Mouse (Mus musculus) testis, adult 2 months (tissue): ENCODE results near the gene Nudt17. TPM values are rescaled to one million over a fixed set of nuclear protein-coding genes. Genes with fewer than 3 reads are reported as not detected.

Experiments used
- H3K27ac ChIP-seq: fragments of 200-500 bp; 2 replicates; pipeline ENCODE4 v1.5.1; 2012; ENCODE audit warnings: low read depth, low read length; ENCODE audit not compliant: control insufficient read depth, insufficient read depth
- H3K27me3 ChIP-seq: fragments of 200-500 bp; 2 replicates; pipeline ENCODE4 v1.6.1; 2012; ENCODE audit warnings: mild to moderate bottlenecking, low read length, moderate library complexity; ENCODE audit not compliant: control insufficient read depth, insufficient read depth
- H3K36me3 ChIP-seq: fragments of 200-500 bp; 2 replicates; pipeline ENCODE4 v1.6.1; 2012; ENCODE audit warnings: mild to moderate bottlenecking, low read length; ENCODE audit not compliant: control insufficient read depth, insufficient read depth
- H3K4me1 ChIP-seq: fragments of 200-500 bp; 2 replicates; pipeline ENCODE4 v1.6.1; 2012; ENCODE audit warnings: low read length; ENCODE audit not compliant: control insufficient read depth, insufficient read depth
- H3K4me3 ChIP-seq: fragments of 200-500 bp; 2 replicates; pipeline ENCODE4 v1.5.1; 2012; ENCODE audit warnings: low read depth, mild to moderate bottlenecking, low read length, moderate library complexity, mixed read lengths; ENCODE audit not compliant: control insufficient read depth
- CTCF ChIP-seq: fragments of 200-500 bp; IDR thresholded peaks from 2 replicates; pipeline ENCODE4 v1.5.1; 2012; ENCODE audit warnings: low read depth, mild to moderate bottlenecking, inconsistent platforms, low read length, moderate library complexity; ENCODE audit not compliant: control insufficient read depth, insufficient read depth, insufficient replicate concordance
- POLR2A ChIP-seq: fragments of 200-500 bp; IDR thresholded peaks from 2 replicates; pipeline ENCODE4 v1.6.1; 2012; ENCODE audit warnings: low read depth, mild to moderate bottlenecking, inconsistent platforms, low read length, moderate library complexity; ENCODE audit not compliant: control insufficient read depth
- polyA plus RNA-seq: library from polyadenylated mRNA; depleted of rRNA; stranded (reverse); fragments of >200 nt; gene quantifications from 2 replicates; pipeline ENCODE4 v1.2.3, GENCODE M21; 2012

Gene Nudt17
- polyA plus RNA-seq, 1 experiment: 2.1 TPM

DNA sequence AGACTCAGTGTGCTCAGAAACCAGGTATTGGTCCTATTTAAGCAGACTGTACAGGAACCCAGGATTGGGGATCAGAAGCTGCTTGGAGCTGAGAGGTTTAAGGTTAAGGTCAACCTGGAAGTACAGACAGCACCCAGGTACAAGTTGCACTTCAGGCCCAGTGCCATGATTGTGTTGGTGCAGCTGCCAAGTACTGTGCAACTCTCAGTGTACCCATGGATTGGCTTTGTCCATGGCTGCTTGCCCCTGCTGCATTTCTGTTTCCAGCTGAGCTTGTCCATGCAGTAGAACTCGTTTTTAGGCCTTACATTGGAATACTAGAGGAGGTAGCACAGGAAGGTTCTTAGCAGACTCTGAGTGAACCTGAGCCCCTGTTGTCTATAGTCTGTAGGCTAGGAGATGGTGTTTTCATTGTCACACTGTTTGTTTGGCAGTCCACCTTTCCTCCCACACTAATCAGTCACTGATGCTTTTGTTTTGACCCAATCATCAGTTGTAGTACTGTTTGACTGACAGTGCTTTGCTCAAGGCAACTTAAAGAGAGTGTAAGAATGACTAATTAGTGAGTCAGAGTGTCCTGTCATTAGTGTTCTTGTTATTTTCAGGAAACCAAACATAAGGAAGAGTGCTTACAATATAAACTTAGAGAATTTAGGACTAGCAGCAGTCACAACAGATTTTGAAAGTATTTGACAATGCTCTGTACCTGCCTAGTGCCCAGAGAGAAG lies 28.8 kb upstream of the Nudt17 start:
- H3K27ac ChIP-seq: no peak overlapping the region
- H3K4me1 ChIP-seq: peaks cover 2% of the 10 kb centered on the region; the same call in 1 of the 2 replicates
- no peak overlapping the region for H3K4me3 ChIP-seq
- H3K27me3 ChIP-seq: no peaks in the 10 kb centered on the region
- H3K36me3 ChIP-seq: no peaks in the 10 kb centered on the region
- TF ChIP-seq CTCF (no peak), POLR2A (no peak)

DNA sequence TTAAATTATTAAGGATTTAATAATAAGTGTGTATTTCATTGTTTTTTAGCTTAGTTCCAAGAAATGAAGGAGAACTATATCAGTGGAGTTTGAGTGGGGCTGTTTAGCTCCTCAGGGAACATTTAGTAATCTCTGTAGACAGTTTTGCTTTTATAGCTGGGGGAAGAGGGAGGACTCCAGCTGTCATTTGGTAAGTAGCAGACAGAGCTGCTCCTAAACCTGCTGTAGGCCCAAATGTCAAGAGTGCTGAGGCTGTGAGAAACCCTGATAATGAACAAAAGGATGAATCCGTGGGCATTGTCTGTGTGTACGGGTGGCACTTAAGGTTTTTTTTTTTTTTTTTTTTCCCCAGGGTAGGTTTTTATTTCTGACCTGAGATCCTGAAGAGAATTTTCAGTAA lies 26.8 kb upstream of the Nudt17 start:
- Histone ChIP-seq H3K4me1 (peaks cover 6% of the 10 kb centered on the region), H3K27ac (no peak overlapping the region), H3K4me3 (no peak overlapping the region), H3K27me3 (no peaks in the 10 kb centered on the region), H3K36me3 (no peaks in the 10 kb centered on the region)
- TF ChIP-seq CTCF (no peak), POLR2A (no peak)

DNA sequence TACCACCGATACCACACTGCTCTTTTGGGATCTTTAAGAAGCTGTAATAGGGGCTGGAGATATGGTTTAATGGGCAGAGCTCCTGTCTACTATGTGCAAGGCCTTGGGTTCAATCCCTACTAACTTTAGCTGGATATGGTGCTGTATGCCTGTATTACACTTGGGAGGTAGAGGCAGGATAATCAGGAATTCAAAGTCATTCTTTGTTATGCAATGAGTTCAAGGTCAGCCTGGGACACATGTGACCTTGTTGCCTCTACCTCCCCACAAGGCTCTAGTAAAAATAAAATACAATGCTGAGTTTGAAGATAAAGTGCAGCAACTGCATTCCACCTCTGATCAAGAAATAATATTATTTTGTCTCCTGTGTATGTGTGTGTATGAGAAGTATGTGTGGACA lies 25.6 kb upstream of the Nudt17 start:
- H3K27ac ChIP-seq: no peak overlapping the region
- no peak for TF ChIP-seq CTCF
- no peak for TF ChIP-seq POLR2A
- H3K4me3 ChIP-seq: no peak overlapping the region
- H3K36me3 ChIP-seq: no peaks in the 10 kb centered on the region
- no peaks in the 10 kb centered on the region for H3K27me3 ChIP-seq
- peaks cover 7% of the 10 kb centered on the region for H3K4me1 ChIP-seq

DNA sequence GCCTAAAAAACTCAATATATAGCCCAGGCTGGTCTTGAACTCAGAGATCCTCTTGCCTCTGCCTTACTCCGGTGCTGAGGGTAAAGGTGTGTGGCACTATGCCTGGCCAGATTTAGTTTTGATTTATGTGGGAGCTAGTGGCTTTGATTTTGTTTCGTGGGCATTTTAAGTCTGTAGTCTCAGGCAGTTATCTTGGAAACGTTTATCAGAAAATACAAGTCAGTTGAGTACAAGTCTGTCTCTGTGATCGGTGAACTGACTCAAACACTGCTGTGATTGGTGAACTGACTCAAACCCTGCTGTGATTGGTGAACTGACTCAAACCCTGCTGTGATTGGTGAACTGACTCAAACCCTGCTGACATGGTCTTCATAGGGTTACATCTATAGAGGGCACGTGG lies 22.4 kb upstream of the Nudt17 start:
- Histone ChIP-seq H3K4me1 (peaks cover 7% of the 10 kb centered on the region), H3K4me3 (no peak overlapping the region), H3K27me3 (no peaks in the 10 kb centered on the region), H3K27ac (no peak overlapping the region), H3K36me3 (no peaks in the 10 kb centered on the region)
- no peak for TF ChIP-seq POLR2A
- no peak for TF ChIP-seq CTCF

DNA sequence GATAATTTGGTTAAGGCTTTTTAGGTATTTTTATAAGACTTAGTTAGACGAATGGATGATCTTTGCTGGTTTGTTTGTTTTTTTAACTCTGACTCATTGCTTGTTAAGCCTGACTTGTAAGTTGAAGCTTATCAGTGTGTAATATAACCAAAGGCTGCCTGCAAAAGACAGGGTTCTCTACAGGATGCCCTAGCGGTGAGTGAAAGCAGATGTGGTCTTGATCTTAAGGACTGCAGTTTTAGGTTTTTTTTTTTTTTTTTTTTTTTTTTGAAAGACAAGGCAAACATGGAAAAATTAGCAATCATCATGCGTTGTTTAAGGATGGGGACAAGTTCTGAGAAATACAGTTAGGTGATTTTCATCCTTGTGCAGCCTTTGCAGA lies 21.0 kb upstream of the Nudt17 start:
- Histone ChIP-seq H3K4me1 (peaks cover 7% of the 10 kb centered on the region), H3K27me3 (no peaks in the 10 kb centered on the region), H3K36me3 (no peaks in the 10 kb centered on the region), H3K4me3 (no peak overlapping the region), H3K27ac (no peak overlapping the region)
- no peak for TF ChIP-seq CTCF
- TF ChIP-seq POLR2A: no peak

DNA sequence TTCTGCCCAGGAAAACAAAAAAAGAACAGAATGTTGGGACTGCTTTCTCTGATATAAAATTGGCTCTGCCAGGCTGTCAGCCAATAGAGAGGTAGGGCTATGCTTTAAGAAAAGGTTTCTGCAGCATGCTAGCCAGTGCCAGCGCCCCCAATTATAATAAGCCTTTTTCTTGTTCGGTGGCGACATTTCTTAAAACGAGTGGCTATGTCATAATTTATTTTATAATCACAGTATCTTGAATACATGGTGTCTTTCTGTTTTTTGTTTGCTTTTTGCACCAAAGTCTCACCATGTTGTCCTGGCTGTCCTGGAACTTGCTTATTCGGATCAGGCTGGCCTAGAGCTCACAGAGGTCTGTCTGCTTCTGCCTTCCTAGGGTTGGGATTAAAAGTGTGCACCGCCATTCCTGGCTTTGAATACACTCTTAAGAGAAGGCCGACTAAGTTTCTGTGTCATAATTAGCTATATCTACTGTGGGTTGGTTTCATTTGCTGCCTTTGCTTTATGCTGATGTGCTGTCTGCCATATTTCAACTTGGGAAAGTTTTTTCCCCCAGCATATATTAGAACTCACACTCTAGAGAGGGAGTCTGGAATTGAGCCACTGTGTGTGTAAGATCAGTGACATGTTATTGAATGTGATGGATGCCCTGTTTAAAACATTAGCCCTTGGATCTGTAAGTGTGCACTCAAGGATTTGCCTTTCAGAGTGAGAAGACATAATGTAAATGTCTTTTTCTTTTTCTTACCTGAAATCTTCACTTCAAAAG lies 20.5 kb upstream of the Nudt17 start:
- H3K4me3 ChIP-seq: peak overlapping the region; percentile 92; the same call in 1 of the 2 replicates
- no peaks in the 10 kb centered on the region for H3K36me3 ChIP-seq
- peak overlapping the region; percentile 87; the same call in 1 of the 2 replicates for H3K27ac ChIP-seq
- H3K4me1 ChIP-seq: peaks cover 5% of the 10 kb centered on the region
- TF ChIP-seq CTCF (no peak), POLR2A (no peak)
- no peaks in the 10 kb centered on the region for H3K27me3 ChIP-seq

DNA sequence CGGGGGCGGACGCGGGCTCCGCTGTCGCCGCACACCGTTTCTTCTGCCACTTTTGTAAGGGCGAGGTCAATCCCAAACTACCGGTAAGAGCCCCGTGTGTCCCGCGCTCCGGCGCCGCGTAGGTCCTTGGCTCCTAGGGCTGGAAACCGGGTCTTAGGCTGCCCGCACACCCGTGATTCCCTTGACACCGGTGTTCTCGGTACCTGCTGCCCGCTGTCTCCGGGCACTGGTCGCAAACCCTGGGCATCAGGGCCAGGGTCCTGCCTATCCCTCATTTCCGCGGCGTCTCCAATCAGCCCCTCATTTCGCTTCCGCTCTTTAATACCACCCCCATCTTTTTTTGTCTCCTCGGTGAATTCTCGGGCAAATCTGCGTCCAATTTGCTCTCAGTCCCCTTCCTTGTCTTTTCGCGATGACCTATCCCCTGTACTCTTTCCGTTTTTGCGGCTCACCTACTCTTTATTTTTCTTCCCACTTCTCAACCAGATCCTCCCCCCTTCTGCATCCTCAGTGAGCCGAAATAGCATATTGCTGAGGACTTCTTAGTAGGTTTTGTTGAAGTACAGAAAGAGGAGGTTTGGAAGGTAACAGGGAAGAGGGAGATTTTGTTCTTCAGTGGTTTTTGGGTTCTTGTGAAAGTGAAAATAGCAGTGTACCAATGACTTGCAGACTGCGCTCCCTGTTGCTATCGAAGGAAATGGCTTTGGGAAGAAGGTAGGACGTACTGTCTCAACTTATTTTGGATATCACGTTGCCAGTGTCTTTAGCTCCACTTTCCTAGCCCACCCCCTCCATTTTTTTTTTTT lies 19.7 kb upstream of the Nudt17 start:
- no peak for TF ChIP-seq CTCF
- no peak for TF ChIP-seq POLR2A
- Histone ChIP-seq H3K4me3 (peak overlapping the region; percentile 92), H3K4me1 (peaks cover 5% of the 10 kb centered on the region), H3K27ac (peak overlapping the region; percentile 87), H3K36me3 (no peaks in the 10 kb centered on the region; the same call in 1 of the 2 replicates), H3K27me3 (no peaks in the 10 kb centered on the region)

DNA sequence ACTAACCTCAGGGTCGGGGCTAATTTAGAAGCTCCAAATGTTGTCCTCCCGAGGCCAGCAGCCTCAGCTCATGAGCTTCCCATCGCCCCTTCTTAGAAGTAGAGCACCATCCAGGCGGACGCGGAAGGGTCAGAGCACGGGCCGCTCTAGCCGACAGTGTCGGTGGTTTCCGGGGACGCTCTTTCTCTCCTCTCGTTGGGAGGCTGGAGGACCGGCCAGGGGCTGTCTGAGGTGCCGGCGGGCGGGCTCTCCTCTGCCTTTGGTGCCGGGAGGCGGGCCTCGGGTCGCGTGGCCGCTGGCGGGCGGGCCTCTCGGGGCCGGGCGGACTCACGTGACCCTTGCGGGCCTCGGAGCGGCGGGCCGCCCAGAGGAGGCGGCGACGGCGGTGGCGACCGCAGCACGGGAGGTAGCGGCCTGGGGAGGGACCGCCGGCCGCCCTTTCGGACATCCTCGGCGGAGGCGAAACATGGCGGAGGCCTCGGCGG lies 19.0 kb upstream of the Nudt17 start, which contains the start of the genes Polr3c and Rnf115:
Polr3c (minus strand) TSS at position 286 of the 485 bp plus-strand sequence.
Rnf115 (plus strand) TSS at position 322 of the 485 bp plus-strand sequence.
- Histone ChIP-seq H3K4me3 (peak within 1 kb of the TSS; percentile 92), H3K27me3 (no peaks in the 10 kb centered on the region), H3K4me1 (peaks cover 5% of the 10 kb centered on the region), H3K27ac (peak within 1 kb of the TSS; percentile 87), H3K36me3 (no peaks in the 10 kb centered on the region; the same call in 1 of the 2 replicates)
- TF ChIP-seq CTCF (no peak), POLR2A (peak; percentile 83)
